ENCODE assay signal across 8 mouse cellular contexts in the genomic region with DNA sequence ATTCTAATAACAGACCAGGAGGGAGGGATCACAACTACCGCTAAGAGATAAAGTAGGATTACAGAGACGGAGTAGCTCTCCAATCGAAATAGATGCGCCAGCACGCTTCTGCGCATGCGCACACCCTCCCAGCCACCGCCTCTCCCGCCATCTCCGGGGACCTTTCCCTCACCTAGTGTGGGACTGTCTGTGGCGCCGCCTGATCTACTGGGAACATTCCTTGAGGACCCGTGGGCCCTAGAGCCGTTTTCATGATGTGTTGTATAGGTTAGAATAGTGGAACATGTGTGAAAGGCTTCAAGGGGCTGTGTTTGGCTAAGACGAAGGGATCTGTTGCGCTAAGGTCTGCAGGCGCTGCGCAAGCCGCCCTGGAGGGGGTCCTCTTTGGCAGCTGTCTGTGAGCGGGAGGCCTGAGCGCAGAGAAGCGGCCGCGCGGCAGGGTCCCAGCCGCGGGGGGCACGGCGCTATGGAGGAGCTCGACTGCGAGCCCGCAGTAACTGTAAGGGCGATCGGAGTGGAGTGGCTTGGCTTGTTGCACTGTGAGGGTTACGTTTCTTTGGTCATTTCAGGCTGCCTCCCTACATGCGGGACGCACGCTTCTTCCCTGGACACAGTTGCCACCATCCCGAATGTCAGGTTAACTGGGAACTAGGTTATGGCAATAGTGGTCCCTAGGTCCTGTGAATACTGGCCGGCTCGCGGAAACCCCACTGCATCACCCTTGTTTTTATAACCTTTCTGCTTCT. TPM values are rescaled to one million over a fixed set of nuclear protein-coding genes. Genes with fewer than 3 reads are reported as not detected.
A peak's percentile ranks its signal among the peaks of the same experiment; 100 is the strongest.
DNase-seq lines count a peak whose midpoint lies in the region; ATAC-seq and TF ChIP-seq lines count a peak whose summit lies in the region.

A gene (plus strand): TSS at position 371 of the 746 bp plus-strand sequence.

- DNase-seq in ZHBTc4 (ENCODE audit: low read depth, low spot score): peak; percentile 97
- peak; percentile 98 for DNase-seq in gastrocnemius, adult 2 months
- peak; percentile 98 for DNase-seq in hindbrain, postnatal 0 days (ENCODE audit: low spot score)
- DNase-seq in left cerebral cortex, adult 2 months (ENCODE audit: extremely low spot score in 1 of 2, low spot score in 2 of 2): peak; percentile 97
- peak; percentile 97 to 98 for DNase-seq in right cerebral cortex, adult 2 months (ENCODE audit: low spot score in 2 of 2)
- peak; percentile 98 for DNase-seq in urinary bladder, postnatal 14 days (ENCODE audit: low spot score)

- H3K9me3 ChIP-seq in hindbrain, postnatal 0 days (ENCODE audit: low read length): no peaks in the 10 kb centered on the region

- H3K4me3 ChIP-seq in gastrocnemius, adult 2 months: peak within 1 kb of the TSS; percentile 94
- H3K4me3 ChIP-seq in hindbrain, postnatal 0 days (ENCODE audit: low read length): peak within 1 kb of the TSS; percentile 70
- H3K4me3 ChIP-seq in left cerebral cortex, adult 2 months: peak within 1 kb of the TSS; percentile 74

- no peaks in the 10 kb centered on the region for H3K27me3 ChIP-seq in hindbrain, postnatal 0 days (ENCODE audit: insufficient read depth, low read length)

- H3K36me3 ChIP-seq in hindbrain, postnatal 0 days (ENCODE audit: insufficient read depth, low read length): peaks cover 21% of the 10 kb centered on the region

- 2% methylated on average over 42 of the region's 42 CpGs for WGBS in hindbrain, postnatal 0 days

- intact Hi-C loops in gastrocnemius, adult 2 months (cut with DNase I): loop anchor here (5.0 kb wide), 1 partner anchor 72 kb away; a partner anchor contains a TSS
- intact Hi-C loops in left cerebral cortex, adult 2 months (cut with DNase I): loop anchor here (2.0 kb wide), 1 partner anchor 51 kb away; no protein-coding TSS in a partner anchor

- H3K27ac ChIP-seq in gastrocnemius, adult 2 months: peak within 1 kb of the TSS; percentile 98
- peak within 1 kb of the TSS; percentile 80 for H3K27ac ChIP-seq in hindbrain, postnatal 0 days
- H3K27ac ChIP-seq in left cerebral cortex, adult 2 months: peak within 1 kb of the TSS; percentile 99

- no peak for TF ChIP-seq CTCF in gastrocnemius, adult 2 months (IDR thresholded peaks at IDR 0.05)
- TF ChIP-seq CTCF in hindbrain, postnatal 0 days (IDR thresholded peaks at IDR 0.05; ENCODE audit: low read depth): no peak
- no peak; the same call in 1 of the 2 replicates for TF ChIP-seq CTCF in left cerebral cortex, adult 2 months (IDR thresholded peaks at IDR 0.05)

- peak within 1 kb of the TSS; percentile 72 for H3K9ac ChIP-seq in hindbrain, postnatal 0 days (replicated peaks; ENCODE audit: low read length)

- H3K4me1 ChIP-seq in hindbrain, postnatal 0 days (ENCODE audit: insufficient read depth, low read length): no peaks in the 10 kb centered on the region

- ATAC-seq in common myeloid progenitor, adult 5-6 weeks (replicated peaks; ENCODE audit: low read depth, poor library complexity, severe bottlenecking): peak; percentile 97
- ATAC-seq in hindbrain, postnatal 0 days: peak; percentile 95
- ATAC-seq in megakaryocyte, adult 5-6 weeks (ENCODE audit: poor library complexity, severe bottlenecking): peak; percentile 98

- peak within 1 kb of the TSS; percentile 62 for H3K4me2 ChIP-seq in hindbrain, postnatal 0 days (ENCODE audit: low read depth, low read length)

RNA-seq across cellular contexts. Expression of the gene that starts here (rescaled TPM):
- 147 and 175 TPM in 2 replicates for total RNA-seq in common myeloid progenitor, adult 5-6 weeks (2017)
- total RNA-seq in gastrocnemius, adult 2 months (2021): 10 to 100 TPM; 17.2 to 18.6 TPM
- total RNA-seq in hindbrain, postnatal 0 days (2014; rRNA removed): 50.2 and 61.9 TPM in 2 replicates
- polyA plus RNA-seq in hindbrain, postnatal 0 days (2015; fragmentation: Nextera tagmentation; extraction: Ambion mirVana): 80.7 and 81.8 TPM in 2 replicates
- 10 to 100 TPM; 48.3 to 52.7 TPM for total RNA-seq in left cerebral cortex, adult 2 months (2021)
- 52.2 and 59.7 TPM in 2 replicates for total RNA-seq in megakaryocyte, adult 5-6 weeks (2015)
- total RNA-seq in megakaryocyte, adult 5-6 weeks (2017): 59.5 and 59.9 TPM in 2 replicates

Comparison
In these comparisons a context has a peak if more than half of its experiments do, and no peak if none do; other contexts are left out.
1. Peak in every context shown above with its lines: DNase-seq, ATAC-seq, H3K4me3 ChIP-seq and H3K27ac ChIP-seq.